Mouse (Mus musculus) embryonic facial prominence, embryonic 13.5 days (tissue): Measurements from ENCODE around the gene Sik1. TPM values are rescaled to one million over a fixed set of nuclear protein-coding genes. Genes with fewer than 3 reads are reported as not detected.

ENCODE experiments used
- polyA plus RNA-seq: library from polyadenylated mRNA; unstranded; fragments of >200 nt; fragmentation: Nextera tagmentation; extraction: Ambion mirVana; gene quantifications from 2 replicates; pipeline ENCODE4 v1.2.1, GENCODE M21; 2015

The Sik1 gene
- polyA plus RNA-seq, 1 experiment from 2014 or later: 15.6 TPM

Other genes with a start within 250 kb of the Sik1 start
- gene Cbs, start 218.6 kb downstream of the Sik1 start, polyA plus RNA-seq: 2.9 and 4.3 TPM in 2 replicates
- 349 and 362 TPM in 2 replicates for gene U2af1, start 196.9 kb downstream of the Sik1 start, polyA plus RNA-seq
- gene Cryaa, start 178.0 kb downstream of the Sik1 start, polyA plus RNA-seq: 1.9 TPM in 1 of 2 replicates, not detected in the other
- gene Rrp1b, start 180.3 kb upstream of the Sik1 start, polyA plus RNA-seq: 75.8 and 82.2 TPM in 2 replicates
- gene Hsf2bp, start 180.5 kb upstream of the Sik1 start, polyA plus RNA-seq: 0.41 and 0.56 TPM in 2 replicates